Mouse (Mus musculus): ENCODE measurements around the gene Aimp1. TPM values are rescaled to one million over a fixed set of nuclear protein-coding genes. Genes with fewer than 3 reads are reported as not detected.

The Aimp1 gene
- total RNA-seq, 2 experiments from 2014 or later: 51.6 to 55.6 TPM

Other genes with a start within 250 kb of the Aimp1 start
- gene Gimd1, start 54.5 kb downstream of the Aimp1 start, total RNA-seq (2021): not detected
- gene Tbck, start 226 bp downstream of the Aimp1 start, total RNA-seq (2021): 10 to 100 TPM; 13.3 to 13.6 TPM

All from heart, postnatal 36 days (tissue).